Mouse (Mus musculus) thymus, adult 2 months (tissue): ENCODE data around the gene Plekhg2. TPM values are rescaled to one million over a fixed set of nuclear protein-coding genes. Genes with fewer than 3 reads are reported as not detected.
A peak's percentile ranks its signal among the peaks of the same experiment; 100 is the strongest.

Experiments
- DNase-seq: peaks from one replicate; pipeline ENCODE4 v3.0.0; 2021
- H3K27ac ChIP-seq: fragments of 200-500 bp; 2 replicates; pipeline ENCODE4 v1.5.1; 2012; ENCODE audit warnings: low read length, control low read depth; ENCODE audit not compliant: control insufficient read depth, insufficient read depth
- H3K27me3 ChIP-seq: fragments of 200-500 bp; 2 replicates; pipeline ENCODE4 v1.6.1; 2012; ENCODE audit warnings: mild to moderate bottlenecking, low read length, moderate library complexity, mixed read lengths; ENCODE audit not compliant: control insufficient read depth, insufficient read depth
- H3K36me3 ChIP-seq: fragments of 200-500 bp; 2 replicates; pipeline ENCODE4 v1.6.1; 2012; ENCODE audit warnings: mild to moderate bottlenecking, low read length, moderate library complexity; ENCODE audit not compliant: control insufficient read depth, insufficient read depth
- H3K4me1 ChIP-seq: fragments of 200-500 bp; replicated peaks from 2 replicates; pipeline ENCODE4 v1.6.1; 2012; ENCODE audit warnings: low read length; ENCODE audit not compliant: control insufficient read depth, insufficient read depth
- H3K4me3 ChIP-seq: fragments of 200-500 bp; 2 replicates; pipeline ENCODE4 v1.5.1; 2012; ENCODE audit warnings: mild to moderate bottlenecking, low read length, control low read depth, moderate library complexity; ENCODE audit not compliant: control insufficient read depth, insufficient read depth
- CTCF ChIP-seq: fragments of 200-500 bp; IDR thresholded peaks from 2 replicates; pipeline ENCODE4 v1.5.1; 2012; ENCODE audit warnings: mild to moderate bottlenecking, control low read depth, low read length, moderate library complexity, borderline replicate concordance; ENCODE audit not compliant: control insufficient read depth, poor library complexity, insufficient read depth; ENCODE audit errors: extremely low read depth
- POLR2A ChIP-seq: fragments of 200-500 bp; IDR thresholded peaks from 2 replicates; pipeline ENCODE4 v1.6.1; 2012; ENCODE audit warnings: mild to moderate bottlenecking, low read length, control low read depth, moderate library complexity; ENCODE audit not compliant: control insufficient read depth, poor library complexity, insufficient read depth; ENCODE audit errors: extremely low read depth
- WGBS: fragments of 180-500 bp; shearing (Covaris S2); methylation state at CpG from one replicate; pipeline ENCODE4 v1.1.7; 2018; 5-methylcytosine and 5-hydroxymethylcytosine counted together
- polyA plus RNA-seq: library from polyadenylated mRNA; depleted of rRNA; stranded (reverse); fragments of >200 nt; gene quantifications from 2 replicates; pipeline ENCODE4 v1.2.3, GENCODE M21; 2012

Gene Plekhg2
- polyA plus RNA-seq, 1 experiment = 187 TPM

DNA sequence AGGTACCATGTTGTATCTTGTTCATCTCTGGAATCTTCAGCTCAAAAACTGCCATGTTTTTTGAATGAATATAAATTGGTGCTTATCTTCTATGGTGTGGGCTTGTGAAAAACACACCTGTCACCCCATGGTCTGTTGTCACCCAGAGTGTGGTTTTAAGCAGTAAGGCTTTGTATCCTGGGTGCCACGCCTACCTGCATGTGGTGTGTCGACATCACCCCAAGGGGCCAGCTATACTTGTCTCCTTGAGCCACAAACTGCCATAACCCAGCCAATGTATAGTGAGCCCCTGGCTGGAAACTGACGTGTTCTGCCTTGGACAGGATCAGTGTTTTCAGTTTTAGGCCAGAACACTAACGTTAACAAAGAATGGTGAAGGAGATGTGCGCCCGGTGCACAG lies 11.8 kb upstream of the Plekhg2 start:
- TF ChIP-seq POLR2A = no peak
- TF ChIP-seq CTCF = no peak
- DNase-seq = peak; percentile 66
- H3K36me3 ChIP-seq = no peaks in the 10 kb centered on the region
- no peak overlapping the region for H3K4me3 ChIP-seq
- 41% methylated on average over 6 of the region's 6 CpGs for WGBS
- H3K27me3 ChIP-seq = no peaks in the 10 kb centered on the region
- H3K27ac ChIP-seq = peak overlapping the region; percentile 98
- H3K4me1 ChIP-seq = peaks cover 63% of the 10 kb centered on the region

DNA sequence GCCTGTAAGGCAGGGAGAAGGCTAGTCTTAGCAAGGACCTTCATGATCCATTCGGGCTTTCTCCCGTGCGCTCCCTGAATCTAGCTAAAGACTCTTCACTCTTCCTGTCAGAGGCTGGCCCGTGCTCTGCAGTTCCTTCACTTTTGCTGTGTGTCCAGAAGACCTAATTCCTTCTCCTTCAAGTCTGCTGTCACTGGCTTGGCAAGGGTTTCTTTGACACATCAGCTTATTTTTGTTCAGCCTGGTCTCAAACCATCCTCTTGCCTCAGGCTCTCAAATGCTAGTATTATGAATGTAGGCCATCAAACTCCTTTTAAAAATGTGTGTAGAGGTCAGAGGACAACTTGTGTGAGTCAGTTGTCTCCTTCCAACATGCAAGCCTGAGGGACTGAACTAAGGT lies 11.2 kb upstream of the Plekhg2 start:
- no peak for DNase-seq
- peak overlapping the region; percentile 98 for H3K27ac ChIP-seq
- peaks cover 63% of the 10 kb centered on the region for H3K4me1 ChIP-seq
- TF ChIP-seq CTCF = no peak
- H3K36me3 ChIP-seq = no peaks in the 10 kb centered on the region
- no peaks in the 10 kb centered on the region for H3K27me3 ChIP-seq
- WGBS = 50% methylated on average over 4 of the region's 4 CpGs
- no peak overlapping the region for H3K4me3 ChIP-seq

DNA sequence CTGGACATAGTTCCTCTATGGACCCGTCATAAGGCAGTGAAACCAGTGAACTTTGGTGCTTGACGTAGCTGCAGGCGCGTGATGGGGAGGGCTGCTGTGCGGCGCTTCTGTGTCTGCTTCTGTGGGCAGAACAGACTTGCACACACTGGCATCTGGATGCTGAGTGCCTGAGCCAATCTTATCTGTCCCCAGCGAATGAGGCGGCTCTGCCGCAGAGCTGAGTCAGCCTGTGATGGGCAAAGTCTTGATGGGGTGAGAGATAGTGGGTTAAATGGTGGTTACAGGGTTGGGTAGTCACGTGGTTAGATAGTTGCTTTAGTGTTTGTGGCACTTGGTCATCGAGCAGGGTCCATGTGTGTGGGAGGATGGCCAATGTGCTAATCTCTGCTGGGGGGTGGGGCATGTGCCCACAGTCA lies 10.6 kb upstream of the Plekhg2 start:
- Histone ChIP-seq H3K4me3 (0 out of 2 replicates have a peak overlapping the region, but pooled peaks have one; percentile 2), H3K4me1 (peaks cover 63% of the 10 kb centered on the region)
- DNase-seq = peak; percentile 67

DNA sequence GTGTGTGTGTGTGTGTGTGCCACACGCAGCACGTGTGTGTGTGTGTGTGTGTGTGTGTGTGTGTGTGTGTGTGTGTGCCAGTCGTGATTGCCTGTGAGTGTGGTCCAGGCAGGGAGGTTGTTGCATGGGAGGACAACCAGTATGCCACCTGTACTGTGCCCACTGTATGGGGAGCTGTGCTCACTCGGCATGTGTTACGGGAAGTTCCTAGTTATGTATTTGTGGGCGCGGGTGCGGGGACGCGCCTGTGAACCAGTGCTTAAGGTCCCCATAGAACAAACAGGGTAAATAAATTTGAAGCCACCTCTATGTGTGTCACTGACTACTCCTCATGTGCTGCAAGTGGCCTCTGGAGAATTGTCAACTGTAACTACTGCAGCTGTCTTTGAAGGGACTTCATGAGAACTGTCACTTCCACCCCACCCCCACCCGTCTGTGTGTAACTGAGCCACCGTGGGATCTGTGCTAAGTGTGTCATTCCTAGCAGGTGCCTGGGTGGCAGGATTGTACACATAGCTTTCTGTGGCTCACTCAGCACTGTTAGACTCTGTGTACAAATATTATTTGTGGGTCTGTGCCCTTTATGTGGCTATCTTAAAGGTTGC lies 10.1 kb upstream of the Plekhg2 start:
- WGBS = 0% methylated on average over 10 of the region's 12 CpGs
- DNase-seq = no peak

More for the DNA sequence above, 10.6 kb upstream of the Plekhg2 start:
- peak overlapping the region; percentile 98 for H3K27ac ChIP-seq
- H3K27me3 ChIP-seq = no peaks in the 10 kb centered on the region
- H3K36me3 ChIP-seq = peaks cover 3% of the 10 kb centered on the region
- TF ChIP-seq POLR2A = peak; percentile 66; the same call in 1 of the 2 replicates
- TF ChIP-seq CTCF = no peak
- under 1% methylated on average over 11 of the region's 11 CpGs for WGBS

DNA sequence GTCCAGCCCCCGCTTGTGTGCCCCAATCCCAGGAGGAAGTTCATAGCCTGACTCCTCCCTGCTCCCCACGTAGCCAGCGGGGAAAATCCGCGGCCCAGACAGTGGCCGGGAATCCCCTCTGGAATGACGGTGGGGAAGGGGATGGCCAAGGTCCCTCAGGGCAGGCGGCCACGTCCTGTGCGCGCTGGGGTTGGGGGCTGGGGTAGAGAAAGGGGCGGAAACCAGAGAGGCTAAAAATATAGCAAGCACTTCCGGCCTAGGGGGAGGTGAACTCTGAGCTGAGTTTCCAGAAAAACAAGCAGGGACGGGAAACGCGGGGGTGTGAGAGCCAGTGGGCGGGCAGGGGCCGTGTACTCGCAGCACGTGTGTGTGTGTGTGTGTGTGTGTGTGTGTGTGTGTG lies 9.5 kb upstream of the Plekhg2 start:
- Histone ChIP-seq H3K27me3 (no peaks in the 10 kb centered on the region), H3K27ac (peak overlapping the region; percentile 98), H3K4me1 (peaks cover 71% of the 10 kb centered on the region), H3K36me3 (peaks cover 13% of the 10 kb centered on the region), H3K4me3 (peak overlapping the region; percentile 42)
- TF ChIP-seq CTCF (no peak), POLR2A (peak; percentile 66)
- under 1% methylated on average over 20 of the region's 20 CpGs for WGBS
- peak; percentile 94 for DNase-seq

More for the DNA sequence above, 10.1 kb upstream of the Plekhg2 start:
- Histone ChIP-seq H3K27ac (peak overlapping the region; percentile 98), H3K4me1 (peaks cover 67% of the 10 kb centered on the region), H3K27me3 (no peaks in the 10 kb centered on the region), H3K36me3 (peaks cover 8% of the 10 kb centered on the region), H3K4me3 (peak overlapping the region; percentile 39)
- TF ChIP-seq CTCF = no peak
- TF ChIP-seq POLR2A = no peak; the same call in 1 of the 2 replicates

DNA sequence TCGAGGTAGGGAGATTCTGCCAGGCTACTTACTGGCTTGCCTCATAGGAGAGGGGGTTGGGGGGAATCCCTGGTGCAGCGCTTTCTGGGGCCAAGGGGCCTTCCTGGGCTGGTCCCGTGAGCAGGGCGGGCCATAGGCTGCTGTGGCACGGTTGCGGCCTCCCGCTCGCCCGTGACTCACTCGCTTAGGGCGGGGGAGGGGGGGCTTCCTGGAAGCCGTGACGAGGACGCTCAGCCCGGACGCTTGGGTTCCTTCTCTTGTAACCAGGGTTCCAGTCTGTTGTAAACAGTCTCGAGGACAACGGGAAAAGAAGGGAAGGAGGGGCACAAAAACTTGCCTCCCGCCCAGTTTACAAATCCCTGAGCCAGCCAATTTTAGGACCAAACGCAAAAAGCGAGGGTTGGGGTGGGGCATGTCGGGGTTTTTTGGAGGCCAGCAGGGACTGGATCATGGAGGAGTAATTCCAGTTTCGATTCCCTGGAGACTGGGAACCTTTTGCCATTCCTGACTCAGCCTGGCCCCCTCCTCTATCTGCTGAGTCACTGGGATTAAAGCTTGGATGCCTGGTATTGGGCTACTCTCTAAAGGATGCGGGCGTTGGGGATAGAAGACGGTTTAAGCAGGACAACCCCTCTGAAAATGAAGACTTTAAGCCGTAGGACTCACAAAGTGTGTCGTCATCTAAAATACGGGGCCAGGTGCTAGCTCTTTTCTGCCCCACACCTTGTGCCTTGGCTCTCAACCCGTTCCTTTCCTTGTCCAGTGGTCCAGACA lies 8.8 kb upstream of the Plekhg2 start:
- WGBS = 1% methylated on average over 30 of the region's 30 CpGs
- peaks cover 72% of the 10 kb centered on the region for H3K4me1 ChIP-seq

More for the DNA sequence above, 8.8 kb upstream of the Plekhg2 start:
- Histone ChIP-seq H3K36me3 (peaks cover 13% of the 10 kb centered on the region), H3K27ac (peak overlapping the region; percentile 98), H3K27me3 (no peaks in the 10 kb centered on the region), H3K4me3 (peak overlapping the region; percentile 42)
- 0 out of 2 replicates have a peak, but pooled peaks have one; percentile 54 for TF ChIP-seq POLR2A
- TF ChIP-seq CTCF = no peak
- DNase-seq = peak; percentile 85
